Mouse (Mus musculus) midbrain, embryonic 10.5 days (tissue): ENCODE data around the gene Stk11ip. TPM values are rescaled to one million over a fixed set of nuclear protein-coding genes. Genes with fewer than 3 reads are reported as not detected.

Experiments
- polyA plus RNA-seq: library from polyadenylated mRNA; unstranded; fragments of >200 nt; fragmentation: Nextera tagmentation; extraction: Ambion mirVana; gene quantifications from 2 replicates; pipeline ENCODE4 v1.2.1, GENCODE M21; 2016

Stk11ip gene
- polyA plus RNA-seq, 1 experiment from 2014 or later, result 31.7 TPM

Other genes starting within 250 kb of the Stk11ip start
- 7.2 and 16.2 TPM in 2 replicates for gene Resp18, start 243.1 kb upstream of the Stk11ip start, polyA plus RNA-seq
- 157 and 176 TPM in 2 replicates for gene Dnpep, start 203.5 kb upstream of the Stk11ip start, polyA plus RNA-seq
- gene Des, start 161.2 kb upstream of the Stk11ip start, polyA plus RNA-seq, result 1.1 and 2.8 TPM in 2 replicates
- gene Speg, start 146.2 kb upstream of the Stk11ip start, polyA plus RNA-seq, result 23.6 and 26.9 TPM in 2 replicates
- gene Gmppa, start 85.6 kb upstream of the Stk11ip start, polyA plus RNA-seq, result 70.2 and 73.1 TPM in 2 replicates
- 6.1 and 17.7 TPM in 2 replicates for gene Asic4, start 71.1 kb upstream of the Stk11ip start, polyA plus RNA-seq
- 24.4 and 25.2 TPM in 2 replicates for gene Chpf, start 42.2 kb upstream of the Stk11ip start, polyA plus RNA-seq
- 9.9 and 17.4 TPM in 2 replicates for gene Tmem198, start 42.0 kb upstream of the Stk11ip start, polyA plus RNA-seq
- 35.2 and 35.7 TPM in 2 replicates for gene Obsl1, start 15.1 kb upstream of the Stk11ip start, polyA plus RNA-seq
- gene Inha, start 14.5 kb upstream of the Stk11ip start, polyA plus RNA-seq, result 1.7 and 2.7 TPM in 2 replicates
- gene Slc4a3, start 24.7 kb downstream of the Stk11ip start, polyA plus RNA-seq, result 13.2 and 16.7 TPM in 2 replicates